Mouse (Mus musculus) lung, postnatal 36 days (tissue): ENCODE measurements around the gene Cntnap3.
"Not testable (repeated sequence)": the region's sequence is repeated elsewhere in the genome, so short reads cannot be mapped to it uniquely, and the experiment has no call there.

Experiments
- DNase-seq: peaks from one replicate; pipeline ENCODE4 v3.0.0; 2022; ENCODE audit warnings: mixed read lengths

The Cntnap3 gene

DNA sequence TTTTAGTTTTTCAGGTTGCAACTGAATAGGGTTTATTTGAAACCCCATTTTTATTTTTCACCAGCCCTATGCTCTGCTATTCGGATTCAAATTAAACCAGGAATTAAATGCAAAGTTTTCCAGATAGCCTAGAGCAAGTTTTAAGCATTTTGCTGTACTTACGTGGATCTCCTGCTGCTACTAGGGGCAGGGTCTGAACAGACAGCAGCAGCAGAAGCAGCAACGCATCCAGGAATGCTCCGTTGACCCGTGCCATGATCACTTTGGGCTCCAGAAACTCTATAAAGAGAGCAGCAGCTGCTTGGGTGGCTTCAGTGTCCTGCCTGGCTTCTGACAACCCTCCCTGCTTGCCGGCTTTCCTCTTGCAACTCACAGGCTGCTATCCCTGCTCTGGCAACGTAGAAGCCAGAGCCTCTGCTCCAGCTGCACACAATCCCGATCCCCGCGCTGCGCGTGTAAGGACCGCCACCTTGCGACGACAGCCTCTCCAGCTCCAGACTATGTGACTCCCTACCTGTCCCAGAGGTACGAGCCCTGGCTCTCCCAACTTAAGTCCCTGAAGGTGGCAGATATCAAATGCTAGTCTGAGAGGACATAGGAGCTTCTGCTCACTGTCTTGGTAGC lies at the start of gene Cntnap3:
Cntnap3 (minus strand) TSS at position 371 of the 624 bp plus-strand sequence.
- no peak for DNase-seq

DNA sequence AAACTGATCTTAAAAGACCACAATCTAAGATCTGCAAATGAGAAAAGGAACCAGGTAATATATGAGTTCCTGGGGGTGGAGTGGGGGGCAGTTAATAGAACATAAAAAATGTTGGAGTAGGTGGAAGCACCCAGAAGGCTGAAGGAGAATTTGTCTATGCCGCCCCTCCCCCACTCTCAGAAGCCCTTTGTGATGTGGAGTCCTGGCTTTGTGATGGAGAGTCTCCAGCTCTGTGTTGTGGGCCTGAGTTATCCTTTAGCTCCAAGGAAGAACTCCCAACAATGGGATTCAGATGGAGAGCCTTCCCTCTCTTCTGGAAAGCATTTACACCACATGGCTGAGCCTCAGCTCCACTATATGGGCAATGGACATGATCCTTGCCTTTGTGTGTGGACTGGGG lies 13.4 kb upstream of the Cntnap3 start, which contains the start of gene Spata31:
Spata31 (plus strand) TSS at position 216 of the 400 bp plus-strand sequence.
- no peak for DNase-seq

DNA sequence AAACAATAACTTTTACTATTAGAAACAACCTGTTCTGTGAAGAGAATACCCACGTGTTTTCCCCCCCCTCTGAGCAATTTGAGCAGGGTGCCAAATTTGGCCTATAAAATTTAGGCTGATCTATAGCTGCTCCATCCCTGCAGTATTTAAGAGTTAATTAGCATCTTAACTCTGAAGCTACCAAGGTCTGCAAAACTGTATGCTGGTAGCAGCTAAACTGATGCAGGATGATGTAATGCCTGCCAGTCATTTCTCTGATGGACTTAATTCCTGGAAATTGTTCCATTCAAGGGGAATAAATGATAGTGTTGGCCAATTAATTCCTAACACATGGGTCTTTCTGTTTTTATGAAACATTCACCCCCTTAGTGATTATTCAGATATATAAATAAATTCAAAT lies 623 bp downstream of the Cntnap3 start:
- DNase-seq: no peak

DNA sequence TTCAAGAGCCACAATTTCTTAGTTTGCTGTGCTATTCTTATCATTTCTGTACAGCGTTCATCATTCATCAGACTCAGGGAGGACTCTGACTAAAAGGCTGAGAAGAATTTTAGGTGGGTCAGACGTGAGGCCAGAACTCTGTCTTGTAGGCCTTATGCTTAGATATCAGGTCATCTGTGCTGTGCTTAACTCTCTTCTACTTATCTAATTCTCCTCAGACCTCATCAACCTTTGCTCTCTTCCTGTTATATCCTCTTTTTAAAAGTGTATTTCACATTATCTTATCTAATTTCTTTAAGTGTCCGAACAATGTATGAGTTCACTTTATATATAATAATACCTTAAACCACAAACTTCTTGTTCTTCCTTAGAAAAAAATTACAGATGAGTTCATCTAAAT lies 38.4 kb downstream of the Cntnap3 start:
- DNase-seq: no peak

DNA sequence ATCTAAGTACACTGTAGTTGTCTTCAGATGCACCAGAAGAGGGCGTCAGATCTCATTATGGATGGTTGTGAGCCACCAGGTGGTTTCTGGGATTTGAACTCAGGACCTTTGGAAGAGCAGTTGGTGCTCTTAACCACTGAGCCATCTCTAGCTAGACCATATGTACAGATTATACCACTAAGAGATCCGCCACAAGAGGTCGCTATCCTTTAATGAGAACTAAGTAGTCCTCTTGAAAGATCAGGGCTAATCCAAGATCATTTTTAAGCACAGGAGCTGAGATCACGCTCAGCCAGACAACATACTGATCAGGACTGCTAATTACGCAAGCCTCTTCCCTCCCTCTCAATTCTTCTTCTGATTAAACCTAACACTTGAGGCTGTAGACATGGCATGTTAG lies 78.9 kb downstream of the Cntnap3 start:
- not testable (repeated sequence) for DNase-seq

DNA sequence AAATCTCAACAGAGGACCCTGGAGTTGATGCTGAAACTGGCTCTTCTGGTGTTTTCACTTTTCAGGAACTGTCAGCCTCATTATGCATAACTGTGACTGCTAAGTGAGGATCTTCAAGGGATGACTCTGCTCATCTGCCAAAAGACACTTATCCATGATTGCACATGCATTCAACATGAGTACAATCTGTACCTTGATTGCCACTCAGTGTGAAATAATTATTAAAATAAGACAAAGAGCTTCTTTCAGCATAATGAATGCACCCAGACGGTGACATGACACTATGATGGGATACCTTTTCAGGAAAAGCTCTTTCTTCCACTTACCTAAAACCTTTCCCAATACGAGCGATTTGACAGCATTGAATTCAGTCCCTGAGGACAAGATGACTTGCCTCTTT lies 158.4 kb downstream of the Cntnap3 start:
- no peak for DNase-seq

DNA sequence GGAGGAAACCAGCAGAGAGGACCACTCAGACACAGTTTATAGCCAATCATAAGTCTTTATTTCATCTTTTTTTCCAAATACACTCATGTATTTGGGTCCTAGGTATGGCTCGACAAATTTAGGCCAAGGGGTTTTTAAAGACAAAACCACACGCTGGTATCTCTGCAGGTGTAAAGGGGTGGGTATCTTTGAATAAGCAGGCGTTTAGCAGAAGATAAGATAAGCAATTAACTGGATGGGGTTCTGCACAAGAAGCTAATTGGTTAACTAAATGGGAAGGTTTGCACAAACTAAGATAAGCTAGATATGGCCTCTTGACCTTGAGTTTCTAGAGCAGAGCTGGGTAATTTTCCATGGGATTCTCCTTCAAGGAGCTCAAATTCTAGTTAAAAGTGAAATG lies 171.5 kb downstream of the Cntnap3 start:
- no peak for DNase-seq

DNA sequence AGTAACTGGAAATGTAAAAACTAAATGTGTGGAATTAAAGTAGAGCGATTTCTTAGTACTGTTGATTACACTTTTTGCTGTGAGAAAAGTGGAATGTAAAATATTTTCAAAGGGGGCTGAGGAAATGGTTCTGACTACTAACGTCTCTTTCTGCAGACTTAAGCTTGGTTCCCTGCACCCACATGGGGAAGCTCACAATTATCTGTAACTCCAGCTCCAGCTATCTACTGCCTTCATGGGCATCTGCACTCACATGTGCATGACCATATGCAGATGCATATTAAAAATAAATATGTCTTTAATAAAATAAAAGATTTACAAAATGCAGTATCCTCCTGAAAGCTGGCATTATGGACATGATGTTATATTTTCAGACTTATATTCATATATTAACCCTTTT lies 187.0 kb downstream of the Cntnap3 start:
- no peak for DNase-seq

DNA sequence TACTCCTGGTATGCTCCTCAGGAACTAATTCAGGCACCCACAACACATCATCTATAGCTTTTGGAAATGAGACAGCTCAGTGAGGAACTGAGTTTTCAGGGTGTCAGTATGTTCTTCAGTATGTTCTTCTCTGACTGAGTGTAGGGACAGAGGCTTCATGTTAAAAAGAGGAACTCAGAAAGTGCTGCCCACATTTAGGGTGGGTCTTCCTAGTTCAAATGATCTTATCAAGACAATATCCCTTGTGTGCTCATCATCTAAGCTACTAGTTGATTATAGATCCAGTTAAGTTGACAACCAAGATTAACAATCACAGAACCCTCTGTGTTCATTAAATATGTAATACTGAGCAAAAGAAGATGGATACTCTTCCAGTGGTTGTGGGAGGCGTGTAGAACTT lies 211.3 kb downstream of the Cntnap3 start:
- DNase-seq: no peak
